Comparison of ENCODE assay signal across 27 mouse cellular contexts in the genomic region with DNA sequence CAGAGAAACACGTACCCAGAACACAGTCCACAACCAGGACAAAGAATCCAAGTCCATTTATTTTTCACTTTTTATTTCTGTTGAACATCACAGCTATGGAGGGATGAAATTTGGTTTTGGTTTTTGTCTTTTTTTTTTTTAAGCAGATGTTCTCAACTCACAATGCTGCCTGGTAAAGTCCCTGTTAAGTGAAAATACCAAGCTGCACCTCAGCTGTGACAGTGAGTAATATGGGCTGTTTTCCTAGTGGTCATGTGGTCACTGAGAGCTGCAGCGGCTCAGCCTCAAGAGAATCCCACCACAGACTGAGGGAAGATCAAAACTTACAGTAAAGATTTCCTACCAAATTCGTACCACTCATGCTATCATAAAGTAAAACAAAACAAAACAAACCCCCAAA.
"Had no signal": no experiment of that assay in that cellular context is flagged by ENCODE, and none has a peak within 500 bp of the region (broad histone marks: within the 10 kb centered on the region; RNA-seq: fewer than 3 reads in every experiment).

No protein-coding gene starts in this region.

- H3K4me2 ChIP-seq: embryonic facial prominence, embryonic 12.5 days; embryonic facial prominence, embryonic 13.5 days; embryonic facial prominence, embryonic 15.5 days; forebrain, embryonic 12.5 days; forebrain, embryonic 13.5 days; forebrain, embryonic 15.5 days had no signal

- H3K4me1 ChIP-seq: embryonic facial prominence, embryonic 10.5 days; embryonic facial prominence, embryonic 12.5 days; embryonic facial prominence, embryonic 13.5 days; embryonic facial prominence, embryonic 15.5 days; forebrain, embryonic 10.5 days; forebrain, embryonic 12.5 days; forebrain, embryonic 13.5 days; forebrain, embryonic 15.5 days; heart, embryonic 10.5 days had no signal

- ATAC-seq: forebrain, embryonic 13.5 days; forebrain, embryonic 14.5 days; forebrain, embryonic 15.5 days; forebrain, embryonic 16.5 days; forebrain, postnatal 0 days had no signal

- H3K27ac ChIP-seq: embryonic facial prominence, embryonic 10.5 days; embryonic facial prominence, embryonic 12.5 days; embryonic facial prominence, embryonic 13.5 days; embryonic facial prominence, embryonic 15.5 days; forebrain, embryonic 10.5 days; forebrain, embryonic 12.5 days; forebrain, embryonic 13.5 days; forebrain, embryonic 15.5 days; gastrocnemius, adult 2 months; heart, adult 2 months; heart, embryonic 10.5 days had no signal

- H3K9me3 ChIP-seq: embryonic facial prominence, embryonic 10.5 days; embryonic facial prominence, embryonic 12.5 days; embryonic facial prominence, embryonic 13.5 days; embryonic facial prominence, embryonic 15.5 days; forebrain, embryonic 10.5 days; forebrain, embryonic 12.5 days; forebrain, embryonic 13.5 days; forebrain, embryonic 15.5 days; heart, embryonic 10.5 days had no signal

- H3K27me3 ChIP-seq: embryonic facial prominence, embryonic 12.5 days; embryonic facial prominence, embryonic 13.5 days; embryonic facial prominence, embryonic 15.5 days; forebrain, embryonic 12.5 days; forebrain, embryonic 13.5 days; forebrain, embryonic 15.5 days had no signal

- H3K4me3 ChIP-seq: embryonic facial prominence, embryonic 10.5 days; embryonic facial prominence, embryonic 12.5 days; embryonic facial prominence, embryonic 13.5 days; embryonic facial prominence, embryonic 15.5 days; erythroblast, embryonic 14.5 days; forebrain, embryonic 10.5 days; forebrain, embryonic 12.5 days; forebrain, embryonic 13.5 days; forebrain, embryonic 15.5 days; gastrocnemius, adult 2 months; heart, adult 2 months; heart, embryonic 10.5 days had no signal

- H3K9ac ChIP-seq: embryonic facial prominence, embryonic 12.5 days; embryonic facial prominence, embryonic 13.5 days; embryonic facial prominence, embryonic 15.5 days; forebrain, embryonic 12.5 days; forebrain, embryonic 13.5 days; forebrain, embryonic 15.5 days; forebrain, postnatal 0 days had no signal

- DNase-seq: cerebellum, adult 9-11 months; cerebellum, postnatal 10 days; cerebellum, postnatal 14 days; cerebellum, postnatal 25 days; cerebellum, postnatal 36 days; embryo, embryonic 11 days; forebrain, postnatal 0 days; gastrocnemius, adult 2 months; gastrocnemius, postnatal 10 days; gastrocnemius, postnatal 14 days; gastrocnemius, postnatal 25 days; gastrocnemius, postnatal 36 days; heart, adult 11 months; heart, adult 18-20 months; heart, adult 2 months had no signal
